Mouse (Mus musculus): Measurements from ENCODE around the gene Uhrf1.
A peak's percentile ranks its signal among the peaks of the same experiment; 100 is the strongest.

Uhrf1 gene

DNA sequence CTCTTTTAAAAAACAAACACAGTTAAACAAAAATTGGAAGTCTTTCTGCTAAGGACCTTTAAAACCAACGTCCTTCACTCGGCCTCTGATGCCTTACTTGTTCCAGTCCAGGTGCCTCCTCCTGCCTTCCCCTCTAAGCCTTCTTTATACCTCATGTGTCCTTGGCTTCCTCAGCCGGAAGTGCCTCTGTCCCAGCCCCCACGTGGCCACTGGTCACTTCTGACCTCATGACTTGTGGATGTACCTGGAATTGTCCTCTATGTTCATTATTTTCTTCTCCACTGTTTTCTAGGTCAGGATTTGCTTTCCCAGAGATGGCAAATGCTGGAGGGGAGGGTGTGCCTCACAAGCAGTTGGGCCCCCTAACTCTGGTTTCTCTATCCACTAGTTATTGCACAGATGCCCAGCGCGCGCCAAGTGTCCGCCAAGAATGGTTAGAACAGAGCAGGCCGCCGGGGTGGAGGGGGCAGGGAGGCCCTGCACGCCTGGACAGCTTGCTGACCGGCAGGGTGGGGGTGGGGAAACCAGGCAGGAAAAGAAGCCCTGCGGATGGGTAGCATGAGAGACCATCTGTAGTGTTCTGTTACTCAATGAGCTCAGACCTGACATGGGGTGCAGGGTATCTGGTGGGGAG is 641 bp upstream of the Uhrf1 start:
- peak; percentile 39 for DNase-seq

DNA sequence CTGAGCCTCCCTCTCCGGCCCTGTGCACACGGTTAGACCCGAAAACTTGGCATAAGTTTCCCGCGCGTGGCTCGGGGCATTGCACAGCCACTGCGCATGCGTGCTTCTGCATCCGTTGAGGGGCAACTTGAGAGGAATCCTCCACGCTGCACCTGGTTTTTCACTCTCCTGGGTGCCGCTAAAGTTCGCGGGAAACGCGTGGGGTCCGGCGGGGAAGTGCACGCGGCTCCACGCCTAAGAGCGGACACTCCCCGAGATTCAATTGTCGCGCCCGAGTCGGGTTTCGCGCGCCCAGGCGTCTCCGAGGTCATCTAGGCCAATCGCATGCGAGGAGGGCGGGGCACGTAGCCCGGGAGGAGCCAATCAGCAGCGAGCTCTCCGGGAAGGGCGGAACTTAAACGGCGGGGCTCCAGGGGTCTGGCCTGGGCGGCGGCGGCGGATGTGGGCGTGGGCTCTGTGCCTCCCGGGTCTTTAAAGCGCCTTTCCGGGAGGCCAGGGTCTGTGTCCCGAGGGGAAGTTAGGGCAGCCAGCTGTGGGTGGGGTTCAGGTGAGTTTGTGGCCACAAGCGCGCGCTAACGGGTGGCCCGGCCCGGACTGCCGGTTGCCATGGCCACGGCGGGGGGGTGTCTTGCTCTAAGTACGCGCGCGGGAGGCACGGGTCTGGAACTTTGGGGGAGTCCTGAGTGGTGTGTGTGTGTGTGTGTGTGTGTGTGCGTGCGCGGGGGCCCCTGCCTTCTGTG is 896 bp downstream of the Uhrf1 start:
- DNase-seq, result peak; percentile 96

DNA sequence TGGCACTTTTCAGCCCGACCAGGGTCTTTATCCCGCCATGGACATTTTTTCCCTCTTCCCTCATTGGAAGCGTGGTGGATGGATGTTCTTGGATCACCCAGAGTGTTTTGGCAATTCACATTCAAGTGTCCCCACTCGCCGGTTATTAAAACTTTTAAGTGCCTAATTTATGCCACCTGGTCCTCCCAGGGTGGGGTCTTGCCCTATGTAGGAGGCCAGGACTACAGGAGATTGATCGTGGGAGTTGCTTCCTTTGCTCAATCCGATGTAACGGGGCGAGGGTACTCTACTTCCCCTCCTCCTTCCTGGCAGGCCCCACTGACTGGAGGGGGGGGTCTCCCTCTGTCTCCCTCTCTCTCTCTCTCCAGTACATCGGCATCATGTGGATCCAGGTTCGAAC is 1.6 kb downstream of the Uhrf1 start:
- DNase-seq, result no peak

DNA sequence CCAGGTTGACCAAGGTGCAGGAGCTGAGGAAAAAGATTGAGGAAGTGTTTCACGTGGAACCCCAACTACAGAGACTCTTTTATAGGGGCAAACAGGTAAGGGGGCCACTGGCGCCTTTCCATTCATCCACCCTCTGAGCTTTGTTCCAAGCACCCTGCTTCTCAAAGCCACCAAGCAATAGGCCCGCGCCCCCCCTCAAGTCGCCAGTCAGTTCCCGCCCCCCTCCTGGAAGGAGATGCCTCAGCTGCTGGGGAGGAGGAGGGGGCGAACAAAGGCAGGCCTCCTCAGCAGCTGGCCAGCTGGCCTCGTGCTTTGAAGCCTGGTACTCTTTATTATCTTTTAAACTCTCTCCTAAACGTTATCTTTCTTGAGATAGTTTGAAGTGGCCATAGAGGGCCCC is 2.0 kb downstream of the Uhrf1 start:
- no peak for DNase-seq

DNA sequence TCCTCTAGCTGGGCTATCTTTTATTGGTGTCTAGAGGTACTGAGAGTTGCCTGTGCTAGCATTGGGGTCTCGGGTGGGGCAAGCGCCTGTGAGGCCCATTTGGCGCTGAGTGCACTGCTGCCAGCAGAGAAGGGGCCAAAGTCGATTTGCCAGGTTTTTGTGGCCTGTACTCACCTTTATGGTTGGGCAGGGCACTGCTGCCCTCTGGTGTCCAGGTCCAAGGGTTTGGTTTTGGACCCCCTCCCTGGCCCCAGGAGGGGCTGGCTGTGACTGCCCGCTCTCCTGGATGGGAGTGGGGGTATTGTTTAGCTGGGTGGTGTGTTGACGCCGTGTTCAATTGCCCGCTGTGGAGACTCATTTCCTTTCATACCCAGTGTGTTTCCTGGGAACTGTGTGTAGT is 2.7 kb downstream of the Uhrf1 start:
- peak; percentile 51 for DNase-seq

DNA sequence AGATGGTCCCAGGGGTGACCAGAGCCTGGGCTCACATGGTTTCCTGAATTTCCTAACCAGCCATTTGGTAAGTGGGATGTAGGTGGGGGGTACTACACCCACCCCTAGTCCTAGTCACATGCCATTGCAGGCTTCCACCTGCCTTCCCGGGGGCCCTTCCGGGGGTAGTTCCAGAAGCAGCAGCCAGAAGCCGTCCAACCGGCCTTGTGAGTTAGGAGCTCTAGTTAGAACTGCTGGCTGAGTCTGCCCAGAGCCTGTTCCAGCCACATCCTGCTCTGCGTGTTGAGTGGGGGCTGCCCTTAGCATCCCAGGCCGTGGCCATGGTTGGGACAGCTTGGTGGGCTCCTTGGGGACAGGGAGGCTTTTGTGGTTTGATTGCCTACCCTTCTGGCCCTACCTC is 5.0 kb downstream of the Uhrf1 start:
- peak; percentile 75 for DNase-seq

DNA sequence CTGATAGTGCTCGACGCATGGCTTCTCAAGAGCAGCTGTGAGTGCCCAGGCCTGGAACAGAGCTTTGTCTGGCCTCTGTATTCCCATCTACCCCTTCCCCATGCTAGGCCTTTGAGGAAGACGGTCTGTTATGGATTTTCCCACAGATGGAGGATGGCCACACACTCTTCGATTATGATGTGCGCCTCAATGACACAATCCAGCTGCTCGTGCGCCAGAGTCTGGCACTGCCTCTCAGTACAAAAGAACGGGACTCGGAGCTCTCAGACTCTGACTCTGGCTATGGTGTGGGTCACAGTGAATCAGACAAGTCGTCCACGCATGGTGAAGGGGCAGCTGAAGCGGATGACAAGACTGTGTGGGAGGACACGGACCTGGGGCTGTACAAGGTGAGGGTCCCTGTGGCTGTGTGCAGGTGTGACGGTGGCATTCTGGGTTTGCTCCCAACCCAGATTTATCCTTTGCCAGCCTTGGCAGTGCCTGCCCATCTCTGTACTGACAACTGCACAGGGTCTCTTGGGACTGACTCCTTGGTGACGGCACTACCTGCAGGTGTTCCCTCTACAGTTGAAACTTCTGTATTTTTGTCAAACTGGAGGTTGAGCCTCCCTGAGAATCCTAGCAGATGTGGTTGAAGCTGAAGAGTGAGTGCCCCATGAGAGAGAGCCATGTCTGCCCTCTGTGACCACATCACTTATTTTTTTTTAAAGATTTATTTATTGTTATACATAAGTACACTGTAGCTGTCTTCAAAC is 6.2 kb downstream of the Uhrf1 start:
- DNase-seq, result no peak

DNA sequence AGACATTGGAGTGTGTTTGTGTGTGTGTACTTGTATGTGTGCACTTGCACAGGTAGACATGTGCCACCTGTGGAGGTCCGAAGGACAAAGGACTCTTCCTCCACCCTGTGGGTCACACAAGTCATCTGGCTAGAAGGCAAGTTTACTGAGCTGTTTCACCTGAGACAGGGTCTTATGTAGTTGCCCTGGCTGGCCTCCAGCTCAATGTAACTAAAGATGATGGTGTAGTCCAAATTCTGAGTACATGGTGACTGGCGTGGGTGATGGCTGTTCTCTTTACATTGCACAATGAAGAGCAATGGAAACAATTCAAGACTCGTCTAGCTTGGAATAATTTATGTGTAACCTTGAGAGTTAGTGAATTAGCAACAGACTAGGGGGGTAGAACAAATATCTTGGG is 21.3 kb downstream of the Uhrf1 start:
- DNase-seq, result no peak

DNA sequence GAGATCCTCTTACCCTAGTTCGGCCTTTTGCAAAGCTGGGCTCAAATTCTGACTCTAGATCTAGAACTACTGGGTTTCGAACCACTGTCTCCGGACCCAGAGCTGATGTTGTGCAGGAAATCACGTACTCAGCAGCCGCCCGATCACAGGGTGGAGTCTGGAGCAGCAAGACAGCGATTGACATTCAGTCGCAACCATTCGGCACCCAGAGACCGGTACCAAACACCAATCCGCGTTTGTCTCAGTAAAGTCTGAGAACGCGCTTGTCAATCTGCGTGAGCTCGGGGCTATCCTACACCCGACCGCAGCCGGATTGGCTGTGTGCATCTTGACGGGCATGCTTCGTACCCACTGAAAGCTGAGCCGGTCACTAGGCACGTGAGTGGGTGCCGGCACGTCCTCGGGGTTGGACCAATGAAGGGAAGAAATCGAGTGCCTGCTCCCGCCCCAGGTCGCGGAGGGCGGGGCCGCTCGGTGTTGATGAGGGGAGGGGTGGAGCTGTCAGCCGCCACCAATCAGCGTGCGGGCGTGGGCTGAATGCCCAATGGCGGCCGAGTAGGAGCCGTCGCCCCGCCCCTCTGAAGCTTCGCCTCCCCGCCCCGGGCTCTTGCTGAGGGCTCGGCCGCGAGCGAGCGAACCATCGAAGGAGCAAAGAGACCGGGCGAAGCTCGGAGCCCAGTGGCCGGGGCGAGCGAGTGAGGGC is 22.5 kb downstream of the Uhrf1 start, which contains the start of gene Kdm4b:
Gene Kdm4b, plus strand, starts transcription at position 613 of the 703 bp plus-strand sequence.
- peak; percentile 100 for DNase-seq

DNA sequence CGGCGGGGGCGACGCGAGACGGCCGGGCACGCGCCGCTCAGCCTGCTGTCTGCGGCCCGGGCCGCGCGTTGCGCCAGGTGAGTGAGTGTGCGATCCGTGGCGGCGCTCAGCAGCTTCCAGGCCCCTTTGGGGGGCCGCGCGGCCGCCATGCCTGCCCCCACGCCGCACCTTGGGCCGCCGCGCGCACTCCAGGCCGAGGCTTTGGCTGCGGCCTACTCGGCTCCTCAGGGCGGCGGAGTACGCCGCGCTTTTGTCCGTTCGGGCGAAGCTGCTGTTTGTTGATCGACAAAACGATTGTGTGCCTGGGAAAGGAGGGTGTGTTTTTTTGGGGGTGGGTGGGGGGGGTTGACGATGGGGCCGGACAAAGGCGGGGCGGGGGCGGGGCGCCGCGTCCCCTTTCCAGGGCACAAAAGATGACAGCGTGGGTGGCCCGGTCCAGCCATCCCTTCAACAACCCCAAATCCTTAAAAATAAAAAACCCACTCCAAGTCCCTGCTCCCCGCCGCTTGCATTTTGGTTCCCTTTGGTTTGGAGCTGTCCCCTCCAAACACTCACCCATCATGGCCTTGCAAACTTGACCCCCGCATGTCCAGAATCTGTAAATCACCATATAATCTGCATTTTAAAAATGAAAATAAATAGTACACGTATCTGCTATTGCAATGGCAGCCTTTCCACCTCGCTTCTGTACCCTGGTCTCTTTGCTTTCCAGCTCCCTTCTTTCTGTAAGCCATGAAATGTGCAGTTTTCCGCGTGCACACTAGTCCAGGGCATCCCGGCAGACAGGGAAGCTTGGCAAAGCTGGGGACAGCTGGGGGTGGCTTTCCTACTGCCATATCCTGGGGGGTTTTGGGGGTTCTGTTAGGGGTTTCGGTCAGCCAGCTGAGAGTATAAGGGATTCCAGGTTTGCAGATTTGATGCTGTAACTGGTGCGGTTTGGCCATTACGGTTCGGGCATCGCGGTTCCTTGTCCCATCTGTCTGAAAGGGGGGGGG is 23.3 kb downstream of the Uhrf1 start:
- DNase-seq, result no peak

DNA sequence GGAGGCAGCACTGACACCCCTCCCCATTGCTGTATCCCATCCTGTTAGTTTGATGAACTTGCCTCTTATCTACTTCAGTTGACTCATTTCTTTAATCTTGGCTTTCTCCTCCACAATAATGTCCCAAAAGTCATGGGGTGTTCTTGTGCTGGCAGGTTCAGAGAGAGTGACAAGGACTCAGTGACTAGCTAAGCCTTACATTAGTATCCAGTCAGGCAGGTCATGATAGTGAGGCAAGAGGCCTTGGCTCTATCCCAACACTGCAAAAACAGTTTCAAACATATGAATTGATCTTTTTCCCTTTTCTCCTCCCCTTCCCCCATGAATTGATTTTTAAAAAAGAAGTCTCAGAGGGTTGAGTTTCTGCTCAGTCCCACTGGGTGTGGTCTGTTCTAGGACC is 26.1 kb downstream of the Uhrf1 start:
- DNase-seq, result no peak

DNA sequence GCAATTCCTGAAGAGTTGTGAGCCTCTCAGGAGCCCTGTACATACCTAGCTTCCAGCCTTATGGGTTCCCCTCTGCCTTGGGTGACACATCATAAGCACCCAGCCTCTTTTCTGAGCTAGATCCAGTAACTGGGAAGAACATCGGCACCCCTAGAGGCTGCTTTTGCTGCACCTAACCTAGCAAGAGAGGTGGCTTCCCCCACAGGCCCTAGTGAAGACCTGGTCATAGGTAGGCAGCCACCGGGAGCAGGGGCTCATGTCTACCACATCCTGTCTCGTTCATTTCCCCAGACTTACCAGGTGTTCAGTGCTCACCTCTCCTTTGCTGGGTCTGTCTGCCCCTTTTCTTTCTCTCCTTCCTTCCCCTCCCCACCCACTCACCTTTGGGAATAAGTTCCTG is 27.2 kb downstream of the Uhrf1 start:
- no peak for DNase-seq

DNA sequence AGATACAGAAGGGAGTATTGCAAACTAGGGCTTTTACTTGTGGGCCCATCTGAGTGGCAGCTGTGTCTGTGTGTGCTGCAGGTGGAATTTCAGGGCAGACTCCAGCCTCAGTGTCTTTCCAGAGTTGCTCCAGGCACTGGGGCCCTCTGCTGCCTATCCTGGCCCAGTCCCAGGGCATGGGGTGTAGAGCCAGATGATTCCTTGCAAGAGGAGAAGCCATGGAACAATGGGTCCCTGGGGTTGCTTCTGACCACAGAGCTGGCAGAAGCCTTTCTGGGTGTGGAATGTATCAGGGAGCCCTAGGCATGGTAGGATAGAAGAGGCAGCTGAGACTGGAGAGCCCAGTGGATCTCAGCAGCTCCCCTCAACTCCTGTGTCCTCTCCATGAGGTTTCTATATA is 28.1 kb downstream of the Uhrf1 start:
- no peak for DNase-seq

DNA sequence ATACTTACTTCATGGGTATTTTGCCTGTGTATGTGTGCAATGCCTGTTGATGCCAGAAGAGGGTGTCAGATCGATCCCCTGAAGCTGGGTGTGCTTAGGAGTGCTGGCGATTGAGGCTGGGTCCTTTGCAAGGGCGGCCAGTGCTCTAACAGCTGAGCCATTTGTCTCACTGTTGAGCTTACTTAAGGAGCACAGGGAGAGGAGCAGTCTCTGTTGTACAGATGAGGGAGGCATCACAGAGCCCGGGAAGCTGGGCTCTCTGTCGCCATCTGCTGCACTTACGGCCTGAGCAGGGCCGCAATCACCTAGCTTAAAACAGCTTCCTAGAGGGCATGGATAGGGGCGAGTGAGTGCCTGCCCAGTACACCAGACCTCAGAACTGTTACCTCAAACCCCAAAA is 29.9 kb downstream of the Uhrf1 start:
- DNase-seq, result no peak

DNA sequence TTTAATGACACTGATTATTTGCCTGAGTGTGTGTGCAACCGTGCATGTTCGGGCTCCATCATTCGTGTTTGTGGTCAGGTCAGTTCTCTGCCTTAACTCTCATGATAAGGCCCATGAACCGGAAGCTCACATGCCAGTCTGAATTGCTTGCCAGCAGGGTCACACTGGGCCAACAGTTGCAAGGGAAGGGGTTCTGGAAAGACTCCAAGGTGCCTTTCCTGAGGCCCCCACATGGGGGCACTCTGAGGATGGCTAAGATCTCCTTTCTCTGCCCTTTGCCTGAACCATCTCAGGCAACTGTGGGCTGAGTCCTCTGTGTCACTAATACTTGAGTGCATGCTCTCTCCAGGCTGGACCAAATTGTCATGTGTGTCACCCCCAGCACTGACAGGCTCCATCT is 34.1 kb downstream of the Uhrf1 start:
- DNase-seq, result peak; percentile 85

DNA sequence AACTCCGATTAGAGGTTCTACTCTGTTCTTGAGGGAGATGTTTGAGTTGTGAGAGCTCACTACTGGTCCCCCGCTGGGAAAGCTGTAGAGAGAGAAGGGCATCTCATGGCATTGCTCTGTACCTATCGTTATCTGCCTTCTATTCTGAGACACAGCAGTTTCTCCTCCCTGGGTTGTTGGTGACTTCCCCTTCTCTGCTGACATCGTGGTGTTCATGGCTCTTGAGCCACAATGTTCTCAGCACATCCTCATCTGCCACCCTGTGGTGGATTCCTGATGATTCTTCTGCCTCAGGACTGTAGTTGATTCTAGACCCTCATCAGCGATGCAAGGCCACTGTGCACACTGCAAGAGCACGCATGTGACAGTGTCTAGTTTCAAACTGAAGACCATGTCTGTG is 34.7 kb downstream of the Uhrf1 start:
- no peak for DNase-seq

DNA sequence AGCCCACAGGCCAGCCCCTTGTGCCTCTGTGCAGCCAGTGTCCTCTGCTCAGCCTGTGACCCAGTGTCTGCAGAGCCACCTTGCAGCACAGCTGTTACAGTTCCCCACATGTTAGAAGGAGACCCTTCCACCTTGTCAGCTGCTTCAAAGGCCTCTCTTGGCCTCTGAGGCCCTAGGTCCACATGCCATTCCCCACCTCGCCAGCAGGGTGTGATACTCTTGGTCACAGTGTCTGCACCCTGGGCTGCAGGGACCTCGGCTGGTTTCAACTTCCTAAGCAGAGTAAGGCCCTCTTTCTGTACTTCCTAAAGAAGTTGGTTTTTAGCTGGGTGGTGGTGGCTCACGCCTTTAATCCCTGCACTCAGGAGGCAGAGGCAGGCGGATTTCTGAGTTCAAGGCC is 35.8 kb downstream of the Uhrf1 start:
- DNase-seq, result peak; percentile 54

DNA sequence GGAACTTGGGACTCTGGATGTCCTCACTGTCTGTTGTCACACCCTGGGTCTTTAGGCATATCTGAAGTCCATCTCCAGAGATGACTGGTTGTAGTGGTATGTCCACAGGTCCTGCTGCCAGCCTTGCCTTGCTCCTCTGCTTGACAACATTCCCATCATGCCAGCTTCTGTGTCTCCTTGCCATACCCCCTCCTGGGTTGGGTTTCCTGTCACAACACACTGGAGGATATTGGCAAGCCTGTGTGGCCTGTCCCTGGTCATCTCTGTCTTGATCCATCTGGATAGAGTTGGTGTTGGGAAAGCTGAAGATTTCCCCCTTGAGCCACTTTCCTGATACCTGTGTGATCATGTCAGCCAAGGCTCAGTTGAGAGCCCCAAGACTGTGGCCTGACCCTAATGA is 37.6 kb downstream of the Uhrf1 start:
- DNase-seq, result no peak

DNA sequence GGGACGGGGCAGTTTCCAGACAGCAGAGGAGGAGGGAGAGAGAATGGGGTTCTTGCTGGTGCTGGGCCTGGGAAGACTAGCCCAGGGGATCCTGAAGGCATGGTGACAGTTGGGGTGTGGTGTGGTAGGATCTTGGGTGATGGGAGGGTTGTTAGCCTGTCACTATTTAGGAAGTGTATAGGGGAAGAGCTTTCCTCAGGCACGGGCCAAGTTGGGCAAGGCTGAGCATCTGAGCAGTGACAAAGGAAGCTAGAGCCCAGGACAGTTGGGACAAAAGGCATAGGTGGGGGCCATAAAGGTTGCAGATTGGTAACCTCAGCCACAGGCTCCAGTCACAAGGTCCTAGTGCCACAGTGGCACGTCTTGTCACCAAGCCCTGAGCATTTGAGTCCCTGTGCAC is 40.3 kb downstream of the Uhrf1 start:
- no peak for DNase-seq

DNA sequence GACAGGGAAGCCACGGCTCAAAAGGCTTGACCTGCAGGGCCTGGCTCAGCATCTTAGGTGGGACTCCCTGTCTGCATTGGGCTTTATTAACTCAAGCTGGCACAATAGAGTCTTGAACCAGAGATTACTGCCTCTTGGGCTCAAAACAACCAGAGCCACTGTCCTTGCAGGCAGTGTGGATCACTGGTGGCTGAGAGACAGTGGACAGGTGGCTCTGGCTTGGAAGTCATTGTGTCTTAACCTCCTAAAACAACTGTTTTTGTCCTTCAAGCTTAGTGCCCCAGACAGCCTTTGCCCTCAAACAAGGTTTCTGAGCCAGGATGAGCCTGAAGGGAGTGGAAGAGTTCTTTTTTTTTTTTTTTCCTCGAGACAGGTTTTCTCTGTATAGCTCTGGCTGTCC is 42.2 kb downstream of the Uhrf1 start:
- no peak for DNase-seq

DNA sequence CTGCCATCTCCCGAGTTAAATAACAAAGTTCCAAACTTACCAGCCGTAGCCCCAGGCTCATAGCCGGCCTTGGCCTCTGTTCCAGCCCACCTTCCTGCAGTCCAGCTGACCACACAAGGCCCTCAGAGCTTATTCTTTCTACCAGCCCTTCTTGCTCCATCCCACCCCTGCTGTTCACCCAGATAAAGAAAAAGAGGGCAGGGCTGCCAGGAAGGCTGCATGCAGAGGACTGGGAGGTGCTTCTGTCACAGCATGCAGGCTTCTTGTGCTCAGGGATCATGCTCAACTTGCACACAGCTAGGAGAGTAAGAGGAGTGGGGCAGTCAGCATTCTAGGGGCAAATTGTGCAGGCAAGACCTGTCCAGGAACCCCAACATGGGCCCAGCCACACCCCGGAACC is 45.0 kb downstream of the Uhrf1 start:
- no peak for DNase-seq

DNA sequence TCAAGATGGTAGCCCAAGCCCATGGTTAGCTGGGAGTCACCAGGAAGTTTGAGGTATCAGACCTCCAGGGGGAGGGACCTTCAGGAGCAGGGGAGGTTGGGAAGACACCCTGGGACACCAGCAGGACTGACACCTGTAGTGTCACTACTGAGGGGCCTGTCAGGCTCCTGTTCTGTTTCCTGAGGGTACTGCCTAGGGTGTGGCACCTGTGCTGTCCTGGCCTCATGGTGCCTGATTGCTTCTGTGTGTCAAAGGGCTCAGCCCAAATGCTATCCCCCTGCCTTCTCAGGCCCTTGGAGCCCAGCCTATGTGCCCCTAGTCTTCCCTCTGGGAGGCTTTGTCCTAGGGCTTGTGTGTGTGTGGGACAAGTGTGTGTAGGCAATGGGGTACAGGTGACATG is 45.5 kb downstream of the Uhrf1 start:
- no peak for DNase-seq

Measured in kidney, adult 9 months (tissue).